Mouse (Mus musculus) stomach, embryonic 14.5 days (tissue): Measurements from ENCODE around the gene Ppcdc. TPM values are rescaled to one million over a fixed set of nuclear protein-coding genes. Genes with fewer than 3 reads are reported as not detected.

Experiments used
- ATAC-seq: fragments of 200-750 bp; cut with Nextera tagmentation; 2 replicates; pipeline ENCODE4 v1.8.0; 2017; ENCODE audit warnings: low read depth, moderate TSS enrichment; ENCODE audit not compliant: insufficient number of reproducible peaks, insufficient read depth, low FRiP score
- H3K27ac ChIP-seq: fragments of 300-500 bp; sonication (generic); 2 replicates; pipeline ENCODE4 v1.5.1; 2014; ENCODE audit warnings: mild to moderate bottlenecking, low read length, moderate library complexity, mixed read lengths
- H3K27me3 ChIP-seq: fragments of 300-500 bp; sonication (generic); 2 replicates; pipeline ENCODE4 v1.6.1; 2014; ENCODE audit warnings: low read length, control low read depth, mixed read lengths; ENCODE audit not compliant: control insufficient read depth, insufficient read depth
- H3K36me3 ChIP-seq: fragments of 300-500 bp; sonication (generic); 2 replicates; pipeline ENCODE4 v1.6.1; 2014; ENCODE audit warnings: mild to moderate bottlenecking, control low read depth, low read length, moderate library complexity, mixed read lengths; ENCODE audit not compliant: control insufficient read depth, insufficient read depth
- H3K4me1 ChIP-seq: fragments of 300-500 bp; sonication (generic); 2 replicates; pipeline ENCODE4 v1.6.1; 2014; ENCODE audit warnings: low read length, control low read depth, mixed read lengths; ENCODE audit not compliant: control insufficient read depth, insufficient read depth
- H3K4me2 ChIP-seq: fragments of 300-500 bp; sonication (generic); replicated peaks from 2 replicates; pipeline ENCODE4 v1.6.1; 2014; ENCODE audit warnings: low read depth, low read length, control low read depth
- H3K4me3 ChIP-seq: fragments of 300-500 bp; sonication (generic); 2 replicates; pipeline ENCODE4 v1.5.1; 2014; ENCODE audit warnings: low read depth, low read length, control low read depth
- H3K9ac ChIP-seq: fragments of 300-500 bp; sonication (generic); replicated peaks from 2 replicates; pipeline ENCODE4 v1.6.1; 2014; ENCODE audit warnings: low read depth, mild to moderate bottlenecking, control low read depth, low read length, moderate library complexity, mixed read lengths
- H3K9me3 ChIP-seq: fragments of 300-500 bp; sonication (generic); 2 replicates; pipeline ENCODE4 v1.6.1; 2016; ENCODE audit warnings: low read depth, low read length, control low read depth; ENCODE audit not compliant: control insufficient read depth
- WGBS: fragments of 180-500 bp; shearing (Covaris S2); extraction: QIAGEN DNeasy Blood & Tissue Kit; methylation state at CpG from one replicate; pipeline ENCODE4 v1.1.7; 2014; 5-methylcytosine and 5-hydroxymethylcytosine counted together
- polyA plus RNA-seq: library from polyadenylated mRNA; unstranded; fragments of >200 nt; fragmentation: Nextera tagmentation; extraction: Ambion mirVana; gene quantifications from 2 replicates; pipeline ENCODE4 v1.2.1, GENCODE M21; 2014

Gene Ppcdc
- polyA plus RNA-seq, 1 experiment from 2014 or later = 32.7 TPM

- no peaks in the 10 kb centered on the region for H3K36me3 ChIP-seq
- H3K27ac ChIP-seq = no peak overlapping the region
- H3K27me3 ChIP-seq = no peaks in the 10 kb centered on the region
- H3K4me2 ChIP-seq = no peak overlapping the region
- no peaks in the 10 kb centered on the region for H3K9me3 ChIP-seq
- 52% methylated on average over 6 of the region's 6 CpGs for WGBS
- no peak for ATAC-seq
- no peak overlapping the region for H3K9ac ChIP-seq
- peaks cover 25% of the 10 kb centered on the region for H3K4me1 ChIP-seq
- H3K4me3 ChIP-seq = no peak overlapping the region
Observed at GRCm38 (mm10) chr9:57424066-57424465, 15.9 kb downstream of the Ppcdc start.

GRCm38 (mm10) chr9:57421688-57422111, 18.2 kb downstream of the Ppcdc start:
- H3K9ac ChIP-seq = no peak overlapping the region
- H3K4me3 ChIP-seq = no peak overlapping the region
- no peak overlapping the region for H3K4me2 ChIP-seq
- H3K27me3 ChIP-seq = no peaks in the 10 kb centered on the region
- no peaks in the 10 kb centered on the region for H3K9me3 ChIP-seq
- WGBS = 51% methylated on average over 5 of the region's 5 CpGs
- peak overlapping the region; percentile 94 for H3K27ac ChIP-seq
- ATAC-seq = no peak
- H3K4me1 ChIP-seq = peaks cover 19% of the 10 kb centered on the region
- no peaks in the 10 kb centered on the region for H3K36me3 ChIP-seq

- Histone ChIP-seq H3K27ac (peak overlapping the region; percentile 94), H3K4me1 (peaks cover 19% of the 10 kb centered on the region), H3K4me3 (no peak overlapping the region), H3K36me3 (no peaks in the 10 kb centered on the region), H3K9ac (no peak overlapping the region), H3K4me2 (peak overlapping the region; percentile 6; the same call in 1 of the 2 replicates), H3K27me3 (no peaks in the 10 kb centered on the region), H3K9me3 (no peaks in the 10 kb centered on the region)
- 17% methylated on average over 9 of the region's 9 CpGs for WGBS
- ATAC-seq = peak; percentile 81
Observed at GRCm38 (mm10) chr9:57421121-57421571, 18.8 kb downstream of the Ppcdc start.

GRCm38 (mm10) chr9:57420321-57421120, 19.4 kb downstream of the Ppcdc start:
- Histone ChIP-seq H3K27me3 (no peaks in the 10 kb centered on the region), H3K4me1 (peaks cover 19% of the 10 kb centered on the region), H3K36me3 (no peaks in the 10 kb centered on the region), H3K9ac (no peak overlapping the region; the same call in 1 of the 2 replicates), H3K4me2 (peak overlapping the region; percentile 6), H3K27ac (peak overlapping the region; percentile 94), H3K9me3 (no peaks in the 10 kb centered on the region), H3K4me3 (no peak overlapping the region)
- 19% methylated on average over 20 of the region's 20 CpGs for WGBS
- peak; percentile 90 for ATAC-seq

GRCm38 (mm10) chr9:57419521-57420267, 20.2 kb downstream of the Ppcdc start:
- ATAC-seq = no peak
- Histone ChIP-seq H3K36me3 (no peaks in the 10 kb centered on the region), H3K27me3 (no peaks in the 10 kb centered on the region), H3K9ac (no peak overlapping the region), H3K4me1 (peaks cover 19% of the 10 kb centered on the region), H3K9me3 (no peaks in the 10 kb centered on the region), H3K4me3 (no peak overlapping the region), H3K27ac (peak overlapping the region; percentile 94), H3K4me2 (no peak overlapping the region)
- 75% methylated on average over 16 of the region's 16 CpGs for WGBS

- peaks cover 19% of the 10 kb centered on the region for H3K4me1 ChIP-seq
- WGBS = 87% methylated on average over 8 of the region's 8 CpGs
- no peak overlapping the region for H3K4me3 ChIP-seq
- no peak overlapping the region for H3K27ac ChIP-seq
- no peaks in the 10 kb centered on the region for H3K27me3 ChIP-seq
- H3K4me2 ChIP-seq = no peak overlapping the region
- ATAC-seq = no peak
- no peaks in the 10 kb centered on the region for H3K36me3 ChIP-seq
- no peak overlapping the region for H3K9ac ChIP-seq
- no peaks in the 10 kb centered on the region for H3K9me3 ChIP-seq
Observed at GRCm38 (mm10) chr9:57417341-57417740, 22.6 kb downstream of the Ppcdc start.

GRCm38 (mm10) chr9:57407120-57407905, 32.6 kb downstream of the Ppcdc start:
- Histone ChIP-seq H3K4me2 (no peak overlapping the region), H3K27me3 (no peaks in the 10 kb centered on the region), H3K36me3 (no peaks in the 10 kb centered on the region), H3K4me1 (no peaks in the 10 kb centered on the region), H3K9me3 (no peaks in the 10 kb centered on the region), H3K4me3 (no peak overlapping the region), H3K27ac (no peak overlapping the region), H3K9ac (no peak overlapping the region)
- WGBS = 80% methylated on average over 9 of the region's 9 CpGs
- ATAC-seq = no peak

GRCm38 (mm10) chr9:57406395-57406794, 33.5 kb downstream of the Ppcdc start:
- no peaks in the 10 kb centered on the region for H3K27me3 ChIP-seq
- no peaks in the 10 kb centered on the region for H3K36me3 ChIP-seq
- H3K4me1 ChIP-seq = no peaks in the 10 kb centered on the region
- no peak overlapping the region for H3K4me2 ChIP-seq
- 86% methylated on average over 5 of the region's 5 CpGs for WGBS
- H3K27ac ChIP-seq = no peak overlapping the region
- ATAC-seq = no peak
- no peaks in the 10 kb centered on the region for H3K9me3 ChIP-seq
- H3K4me3 ChIP-seq = no peak overlapping the region
- no peak overlapping the region for H3K9ac ChIP-seq
